Mouse (Mus musculus): ENCODE measurements around the gene Camkk1.

DNA sequence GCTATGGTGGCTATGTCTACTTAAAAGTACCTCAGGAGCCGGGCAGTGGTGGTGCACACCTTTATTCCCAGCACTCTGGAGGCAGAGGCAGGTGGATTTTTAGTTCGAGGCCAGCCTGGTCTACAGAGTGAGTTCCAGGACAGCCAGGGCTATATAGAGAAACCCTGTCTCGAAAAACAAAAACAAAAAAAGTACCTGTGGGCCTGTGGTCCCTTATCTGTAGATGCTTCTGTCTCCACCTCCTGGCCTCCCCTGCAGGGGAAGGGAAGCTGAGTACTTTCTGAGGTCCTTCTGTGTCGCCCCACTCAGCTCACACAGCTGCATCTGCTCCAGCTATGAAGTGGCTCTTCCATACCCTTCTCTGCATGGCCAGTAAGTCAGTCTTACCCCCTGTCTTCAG lies 71.5 kb downstream of the Camkk1 start, which contains the start of gene Itgae:
- TF ChIP-seq CTCF (IDR thresholded peaks at IDR 0.05; ENCODE audit: control insufficient read depth, insufficient read depth, low read length) (no peak), POLR2A (IDR thresholded peaks at IDR 0.05; ENCODE audit: borderline replicate concordance, control insufficient read depth, low read depth, low read length) (no peak)
